Mouse (Mus musculus): ENCODE results near the gene Intu. TPM values are rescaled to one million over a fixed set of nuclear protein-coding genes. Genes with fewer than 3 reads are reported as not detected.

Intu gene
- polyA plus RNA-seq (2014; fragmentation: Illumina TruSeq; extraction: RNeasy Lipid Tissue Mini Kit (QIAGEN cat#74804)) = 9.1 TPM

GRCm38 (mm10) chr3:40531286-40532141, at the start of gene Intu:
Gene Intu, plus strand, starts transcription at chr3:40531286.

GRCm38 (mm10) chr3:40708655-40709054, 177.6 kb downstream of the Intu start, which contains the start of gene Slc25a31:
Gene Slc25a31, plus strand, starts transcription at chr3:40708855.

GRCm38 (mm10) chr3:40744024-40744835, 213.1 kb downstream of the Intu start, which contains the start of gene Hspa4l:
Gene Hspa4l, plus strand, starts transcription at chr3:40744495.

Other genes with a start within 250 kb of the Intu start
- 4.4 TPM for gene Slc25a31, start 177.6 kb downstream of the Intu start, polyA plus RNA-seq (2014; fragmentation: Illumina TruSeq; extraction: RNeasy Lipid Tissue Mini Kit (QIAGEN cat#74804))
- gene Hspa4l, start 213.2 kb downstream of the Intu start, polyA plus RNA-seq (2014; fragmentation: Illumina TruSeq; extraction: RNeasy Lipid Tissue Mini Kit (QIAGEN cat#74804)) = 96.7 TPM